Comparison of ENCODE assay signal across 26 mouse cellular contexts in genomic region chr5:63213381-63213780, GRCm38 (mm10).
A peak's percentile ranks its signal among the peaks of the same experiment; 100 is the strongest.
DNase-seq lines count a peak whose midpoint lies in the region; ATAC-seq and TF ChIP-seq lines count a peak whose summit lies in the region.
"Had no signal": no experiment of that assay in that cellular context is flagged by ENCODE, and none has a peak within 500 bp of the region (broad histone marks: within the 10 kb centered on the region; RNA-seq: fewer than 3 reads in every experiment).

No protein-coding gene starts in this region.

- H3K36me3 ChIP-seq in midbrain, embryonic 13.5 days: no peaks in the 10 kb centered on the region
- H3K36me3 ChIP-seq in midbrain, embryonic 10.5 days: no peaks in the 10 kb centered on the region
- H3K36me3 ChIP-seq in stomach, postnatal 0 days (ENCODE audit: control insufficient read depth, insufficient read depth, low read length): no peaks in the 10 kb centered on the region
- H3K36me3 ChIP-seq: embryonic facial prominence, embryonic 13.5 days; hindbrain, embryonic 13.5 days had no signal

- no peaks in the 10 kb centered on the region for H3K4me1 ChIP-seq in midbrain, embryonic 13.5 days (replicated peaks)
- H3K4me1 ChIP-seq in midbrain, embryonic 10.5 days: no peaks in the 10 kb centered on the region
- no peaks in the 10 kb centered on the region for H3K4me1 ChIP-seq in stomach, postnatal 0 days (replicated peaks; ENCODE audit: control insufficient read depth, insufficient read depth)
- H3K4me1 ChIP-seq: embryonic facial prominence, embryonic 13.5 days; forebrain, embryonic 13.5 days; hindbrain, embryonic 13.5 days had no signal

- no peaks in the 10 kb centered on the region for H3K9me3 ChIP-seq in midbrain, embryonic 13.5 days
- no peaks in the 10 kb centered on the region for H3K9me3 ChIP-seq in midbrain, embryonic 10.5 days (replicated peaks)
- no peaks in the 10 kb centered on the region for H3K9me3 ChIP-seq in stomach, postnatal 0 days (ENCODE audit: control insufficient read depth, low read length)
- H3K9me3 ChIP-seq: embryonic facial prominence, embryonic 13.5 days; forebrain, embryonic 13.5 days; hindbrain, embryonic 13.5 days had no signal

- no peak overlapping the region for H3K4me2 ChIP-seq in midbrain, embryonic 13.5 days (replicated peaks)
- H3K4me2 ChIP-seq in stomach, postnatal 0 days (replicated peaks; ENCODE audit: low read depth): no peak overlapping the region
- H3K4me2 ChIP-seq: embryonic facial prominence, embryonic 13.5 days; forebrain, embryonic 13.5 days; heart, embryonic 11.5 days; hindbrain, embryonic 13.5 days had no signal

- no peak overlapping the region for H3K27ac ChIP-seq in midbrain, embryonic 13.5 days
- no peak overlapping the region for H3K27ac ChIP-seq in midbrain, embryonic 10.5 days (replicated peaks)
- no peak overlapping the region for H3K27ac ChIP-seq in stomach, postnatal 0 days (replicated peaks)
- H3K27ac ChIP-seq: embryonic facial prominence, embryonic 13.5 days; forebrain, embryonic 13.5 days; gastrocnemius, adult 2 months; hindbrain, embryonic 13.5 days had no signal

- TF ChIP-seq EP300 in stomach, postnatal 0 days (optimal IDR thresholded peaks at IDR 0.05): no peak

- TF ChIP-seq CTCF in stomach, postnatal 0 days (IDR thresholded peaks at IDR 0.05; ENCODE audit: low read depth): no peak

- H3K4me3 ChIP-seq in midbrain, embryonic 13.5 days (replicated peaks): no peak overlapping the region
- H3K4me3 ChIP-seq in midbrain, embryonic 10.5 days: no peak overlapping the region
- no peak overlapping the region for H3K4me3 ChIP-seq in stomach, postnatal 0 days (ENCODE audit: low read depth, low read length)
- H3K4me3 ChIP-seq: embryonic facial prominence, embryonic 13.5 days; erythroblast, embryonic 14.5 days; forebrain, embryonic 13.5 days; gastrocnemius, adult 2 months; hindbrain, embryonic 13.5 days had no signal

- peak; percentile 2 for DNase-seq in embryo, embryonic 10.5 days (ENCODE audit: low spot score)
- DNase-seq in embryo, embryonic 11 days: no peak
- DNase-seq in midbrain, embryonic 10.5 days (ENCODE audit: low spot score): no peak
- peak; percentile 1 for DNase-seq in retina, postnatal 1 day
- DNase-seq in retina, embryonic 14.5 days (ENCODE audit: low spot score): no peak
- no peak for DNase-seq in cerebellum, postnatal 4 days (ENCODE audit: low spot score in 2 of 2)
- no peak for DNase-seq in stomach, postnatal 0 days (ENCODE audit: low spot score)
- DNase-seq: adrenal gland, adult 8-10 months; adrenal gland, postnatal 25 days; cerebellum, adult 11 months; cerebellum, adult 2 months; cerebellum, adult 9-11 months; cerebellum, postnatal 25 days; forebrain, postnatal 0 days; gastrocnemius, adult 2 months; gastrocnemius, postnatal 14 days; heart, adult 11 months had no signal

- H3K9ac ChIP-seq in midbrain, embryonic 13.5 days (replicated peaks): no peak overlapping the region
- no peak overlapping the region for H3K9ac ChIP-seq in stomach, postnatal 0 days (ENCODE audit: low read length)
- H3K9ac ChIP-seq: embryonic facial prominence, embryonic 13.5 days; forebrain, embryonic 13.5 days; forebrain, postnatal 0 days; hindbrain, embryonic 13.5 days had no signal

- H3K27me3 ChIP-seq in midbrain, embryonic 13.5 days: no peaks in the 10 kb centered on the region
- H3K27me3 ChIP-seq in midbrain, embryonic 10.5 days (ENCODE audit: low read depth, poor library complexity, severe bottlenecking): no peaks in the 10 kb centered on the region
- no peaks in the 10 kb centered on the region for H3K27me3 ChIP-seq in stomach, postnatal 0 days (ENCODE audit: control insufficient read depth, insufficient read depth, low read length)
- H3K27me3 ChIP-seq: embryonic facial prominence, embryonic 13.5 days; forebrain, embryonic 13.5 days; hindbrain, embryonic 13.5 days had no signal

- ATAC-seq in midbrain, embryonic 13.5 days: peak; percentile 58; the same call in 1 of the 2 replicates
- no peak for ATAC-seq in stomach, postnatal 0 days (ENCODE audit: low FRiP score, low TSS enrichment)
- ATAC-seq: activated CD4-positive, CD25-positive, alpha-beta regulatory T cell, adult 4 months; forebrain, embryonic 13.5 days; forebrain, postnatal 0 days; hindbrain, embryonic 16.5 days; inflammation-experienced regulatory T-cells, adult 6 months had no signal

- 54% methylated on average over 2 of the region's 2 CpGs for WGBS in midbrain, embryonic 13.5 days
- WGBS in midbrain, embryonic 10.5 days: 85% methylated on average over 2 of the region's 2 CpGs
- WGBS in stomach, postnatal 0 days: 52% methylated on average over 2 of the region's 2 CpGs

Comparison
In these comparisons a context has a peak if more than half of its experiments do, and no peak if none do; other contexts are left out.
1. DNase-seq: peak in embryo, embryonic 10.5 days (single experiment) and retina, postnatal 1 day (single experiment); none in embryo, embryonic 11 days (single experiment), midbrain, embryonic 10.5 days (single experiment), retina, embryonic 14.5 days (single experiment), cerebellum, postnatal 4 days (0 of 2) and stomach, postnatal 0 days (single experiment).